Mouse (Mus musculus) brain, adult 10 weeks (tissue): ENCODE results near the gene Gm21961. TPM values are rescaled to one million over a fixed set of nuclear protein-coding genes. Genes with fewer than 3 reads are reported as not detected.

Experiments used
- polyA plus RNA-seq: library from polyadenylated mRNA; stranded (reverse); fragments of 350-450 nt; fragmentation: Illumina TruSeq; extraction: RNeasy Lipid Tissue Mini Kit (QIAGEN cat#74804); gene quantifications from one replicate; pipeline ENCODE4 v1.2.3, GENCODE M21; 2015; ENCODE audit warnings: low read depth, low replicate concordance

The Gm21961 gene
- not detected for polyA plus RNA-seq

DNA sequence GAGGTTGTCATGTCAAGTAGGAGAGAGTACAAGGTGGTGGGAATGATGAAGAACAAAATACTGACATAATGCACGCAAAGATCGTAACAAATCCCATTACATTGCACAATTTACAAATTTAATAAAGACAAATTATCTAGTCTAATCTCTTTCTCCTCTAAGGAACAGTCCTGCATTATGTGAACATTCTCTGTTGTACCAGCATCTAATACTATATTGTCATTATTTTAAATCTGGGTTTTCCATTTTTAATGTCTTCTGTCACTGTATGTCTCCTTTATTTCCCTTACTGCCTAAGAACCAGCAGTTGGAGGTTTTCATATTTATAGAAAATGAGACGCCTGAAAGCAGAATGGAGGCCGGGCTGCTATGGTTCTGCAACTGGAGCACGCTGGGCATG is at the start of gene Gm21961:
Gm21961 (minus strand) TSS at position 101 of the 400 bp plus-strand sequence.

Other genes with a start within 250 kb of the Gm21961 start
- gene Gm21798, start 197.2 kb downstream of the Gm21961 start, polyA plus RNA-seq: not detected